Mouse (Mus musculus) heart, embryonic 13.5 days (tissue): ENCODE measurements around the gene Cacng6. TPM values are rescaled to one million over a fixed set of nuclear protein-coding genes. Genes with fewer than 3 reads are reported as not detected.
A peak's percentile ranks its signal among the peaks of the same experiment; 100 is the strongest.

Experiments
- ATAC-seq: fragments of 200-750 bp; cut with Nextera tagmentation; 2 replicates; pipeline ENCODE4 v1.8.0; 2017; ENCODE audit warnings: moderate TSS enrichment; ENCODE audit not compliant: insufficient number of reproducible peaks, low FRiP score, low TSS enrichment; ENCODE audit errors: extremely low read depth
- H3K27ac ChIP-seq: fragments of 300-500 bp; sonication (generic); replicated peaks from 2 replicates; pipeline ENCODE4 v1.5.1; 2015; ENCODE audit warnings: moderate library complexity, mild to moderate bottlenecking, inconsistent platforms
- H3K27me3 ChIP-seq: fragments of 300-500 bp; sonication (generic); replicated peaks from 2 replicates; pipeline ENCODE4 v1.6.1; 2015; ENCODE audit warnings: mild to moderate bottlenecking, inconsistent platforms
- H3K36me3 ChIP-seq: fragments of 300-500 bp; sonication (generic); 2 replicates; pipeline ENCODE4 v1.6.1; 2015; ENCODE audit warnings: mild to moderate bottlenecking, inconsistent platforms
- H3K4me1 ChIP-seq: fragments of 300-500 bp; sonication (generic); 2 replicates; pipeline ENCODE4 v1.6.1; 2015; ENCODE audit warnings: inconsistent platforms
- H3K4me2 ChIP-seq: fragments of 300-500 bp; sonication (generic); 2 replicates; pipeline ENCODE4 v1.6.1; 2015; ENCODE audit warnings: inconsistent platforms, mild to moderate bottlenecking, moderate library complexity
- H3K4me3 ChIP-seq: fragments of 300-500 bp; sonication (generic); 2 replicates; pipeline ENCODE4 v1.5.1; 2015; ENCODE audit warnings: moderate library complexity, mild to moderate bottlenecking, inconsistent platforms
- H3K9ac ChIP-seq: fragments of 300-500 bp; sonication (generic); 2 replicates; pipeline ENCODE4 v1.6.1; 2015; ENCODE audit warnings: inconsistent platforms, mild to moderate bottlenecking, moderate library complexity
- H3K9me3 ChIP-seq: fragments of 300-500 bp; sonication (generic); 2 replicates; pipeline ENCODE4 v1.6.1; 2016; ENCODE audit warnings: inconsistent platforms
- WGBS: fragments of 180-500 bp; shearing (Covaris S2); methylation state at CpG from one replicate; pipeline ENCODE4 v1.1.7; 2015; ENCODE audit warnings: mixed read lengths; 5-methylcytosine and 5-hydroxymethylcytosine counted together
- polyA plus RNA-seq: library from polyadenylated mRNA; unstranded; fragments of >200 nt; fragmentation: Nextera tagmentation; extraction: Ambion mirVana; gene quantifications from 2 replicates; pipeline ENCODE4 v1.2.1, GENCODE M21; 2015

The Cacng6 gene
- 16.8 and 18.3 TPM in 2 replicates for polyA plus RNA-seq

- peak within 1 kb of the TSS; percentile 75 for H3K9ac ChIP-seq
- peak within 1 kb of the TSS; percentile 69 for H3K4me2 ChIP-seq
- H3K9me3 ChIP-seq, result no peaks in the 10 kb centered on the region
- 36% methylated on average over 4 of the region's 4 CpGs for WGBS
- H3K4me1 ChIP-seq, result peaks cover 48% of the 10 kb centered on the region
- peak within 1 kb of the TSS; percentile 55 for H3K27ac ChIP-seq
- H3K4me3 ChIP-seq, result peak within 1 kb of the TSS; percentile 48
- peaks cover 78% of the 10 kb centered on the region for H3K27me3 ChIP-seq
- ATAC-seq, result no peak
- H3K36me3 ChIP-seq, result no peaks in the 10 kb centered on the region
Observed at GRCm38 (mm10) chr7:3423895-3424294, at the start of gene Cacng6. Gene Cacng6 (plus strand): TSS chr7:3424195.

- H3K4me1 ChIP-seq, result no peaks in the 10 kb centered on the region
Observed at GRCm38 (mm10) chr7:3376831-3377230, 47.2 kb upstream of the Cacng6 start.

GRCm38 (mm10) chr7:3382123-3382522 is 41.9 kb upstream of the Cacng6 start:
- H3K9ac ChIP-seq, result no peak overlapping the region
- 69% methylated on average over 9 of the region's 9 CpGs for WGBS
- ATAC-seq, result no peak
- H3K4me3 ChIP-seq, result no peak overlapping the region
- no peak overlapping the region for H3K4me2 ChIP-seq
- no peaks in the 10 kb centered on the region for H3K36me3 ChIP-seq
- H3K4me1 ChIP-seq, result no peaks in the 10 kb centered on the region
- H3K27ac ChIP-seq, result no peak overlapping the region
- H3K27me3 ChIP-seq, result no peaks in the 10 kb centered on the region
- no peaks in the 10 kb centered on the region for H3K9me3 ChIP-seq

More at GRCm38 (mm10) chr7:3376831-3377230, 47.2 kb upstream of the Cacng6 start:
- no peak for ATAC-seq
- no peaks in the 10 kb centered on the region for H3K36me3 ChIP-seq
- WGBS, result 44% methylated on average over 4 of the region's 4 CpGs
- 0 out of 2 replicates have a peak, but pooled peaks cover 3% of the 10 kb centered on the region for H3K9me3 ChIP-seq
- H3K27ac ChIP-seq, result no peak overlapping the region
- H3K9ac ChIP-seq, result no peak overlapping the region
- H3K4me2 ChIP-seq, result no peak overlapping the region
- H3K27me3 ChIP-seq, result no peaks in the 10 kb centered on the region
- H3K4me3 ChIP-seq, result no peak overlapping the region

GRCm38 (mm10) chr7:3384807-3385319 is 39.1 kb upstream of the Cacng6 start:
- no peak for ATAC-seq

GRCm38 (mm10) chr7:3386036-3386730 is 37.8 kb upstream of the Cacng6 start:
- ATAC-seq, result no peak
- no peak overlapping the region for H3K27ac ChIP-seq
- no peaks in the 10 kb centered on the region for H3K36me3 ChIP-seq
- H3K4me3 ChIP-seq, result no peak overlapping the region
- WGBS, result 76% methylated on average over 6 of the region's 6 CpGs
- 0 out of 2 replicates have a peak, but pooled peaks cover 2% of the 10 kb centered on the region for H3K27me3 ChIP-seq
- no peaks in the 10 kb centered on the region for H3K9me3 ChIP-seq
- H3K4me1 ChIP-seq, result peaks cover 13% of the 10 kb centered on the region
- H3K9ac ChIP-seq, result no peak overlapping the region
- H3K4me2 ChIP-seq, result no peak overlapping the region

More at GRCm38 (mm10) chr7:3384807-3385319, 39.1 kb upstream of the Cacng6 start:
- H3K36me3 ChIP-seq, result no peaks in the 10 kb centered on the region
- H3K9ac ChIP-seq, result no peak overlapping the region
- H3K4me1 ChIP-seq, result peaks cover 7% of the 10 kb centered on the region; the same call in 1 of the 2 replicates
- H3K27me3 ChIP-seq, result no peaks in the 10 kb centered on the region
- WGBS, result 74% methylated on average over 5 of the region's 5 CpGs
- no peak overlapping the region for H3K4me3 ChIP-seq
- H3K9me3 ChIP-seq, result no peaks in the 10 kb centered on the region
- no peak overlapping the region for H3K27ac ChIP-seq
- no peak overlapping the region for H3K4me2 ChIP-seq

GRCm38 (mm10) chr7:3387761-3388160 is 36.2 kb upstream of the Cacng6 start:
- no peaks in the 10 kb centered on the region for H3K36me3 ChIP-seq

GRCm38 (mm10) chr7:3388885-3389284 is 35.1 kb upstream of the Cacng6 start:
- Histone ChIP-seq H3K27ac (no peak overlapping the region), H3K9ac (no peak overlapping the region), H3K27me3 (peaks cover 9% of the 10 kb centered on the region; the same call in 1 of the 2 replicates), H3K4me1 (peaks cover 21% of the 10 kb centered on the region), H3K9me3 (no peaks in the 10 kb centered on the region), H3K4me3 (no peak overlapping the region), H3K36me3 (no peaks in the 10 kb centered on the region), H3K4me2 (0 out of 2 replicates have a peak overlapping the region, but pooled peaks have one; percentile 62)
- no peak for ATAC-seq
- WGBS, result 42% methylated on average over 6 of the region's 6 CpGs

More at GRCm38 (mm10) chr7:3387761-3388160, 36.2 kb upstream of the Cacng6 start:
- no peak overlapping the region for H3K4me3 ChIP-seq
- peaks cover 9% of the 10 kb centered on the region; the same call in 1 of the 2 replicates for H3K27me3 ChIP-seq
- H3K4me1 ChIP-seq, result peaks cover 21% of the 10 kb centered on the region
- no peak for ATAC-seq
- 80% methylated on average over 18 of the region's 18 CpGs for WGBS
- H3K4me2 ChIP-seq, result no peak overlapping the region
- H3K9me3 ChIP-seq, result no peaks in the 10 kb centered on the region
- H3K27ac ChIP-seq, result no peak overlapping the region
- no peak overlapping the region for H3K9ac ChIP-seq

GRCm38 (mm10) chr7:3389444-3390412 is 34.3 kb upstream of the Cacng6 start:
- 0 out of 2 replicates have a peak overlapping the region, but pooled peaks have one; percentile 7 for H3K9ac ChIP-seq
- no peak overlapping the region for H3K27ac ChIP-seq
- H3K4me1 ChIP-seq, result peaks cover 21% of the 10 kb centered on the region
- under 1% methylated on average over 16 of the region's 17 CpGs for WGBS
- peak overlapping the region; percentile 42 for H3K4me3 ChIP-seq
- H3K4me2 ChIP-seq, result peak overlapping the region; percentile 62
- H3K27me3 ChIP-seq, result peaks cover 9% of the 10 kb centered on the region; the same call in 1 of the 2 replicates
- ATAC-seq, result no peak
- H3K9me3 ChIP-seq, result no peaks in the 10 kb centered on the region
- H3K36me3 ChIP-seq, result no peaks in the 10 kb centered on the region; the same call in 1 of the 2 replicates

- Histone ChIP-seq H3K4me3 (peak within 1 kb of the TSS; percentile 42), H3K27ac (no peak within 1 kb of the TSS), H3K4me2 (peak within 1 kb of the TSS; percentile 62), H3K9ac (peak within 1 kb of the TSS; percentile 50; the same call in 1 of the 2 replicates), H3K9me3 (no peaks in the 10 kb centered on the region), H3K27me3 (peaks cover 9% of the 10 kb centered on the region; the same call in 1 of the 2 replicates), H3K4me1 (peaks cover 21% of the 10 kb centered on the region), H3K36me3 (no peaks in the 10 kb centered on the region; the same call in 1 of the 2 replicates)
- WGBS, result 0% methylated on average over 7 of the region's 7 CpGs
- no peak for ATAC-seq
Observed at GRCm38 (mm10) chr7:3390413-3391080, 33.4 kb upstream of the Cacng6 start, which contains the start of gene Cacng8. Gene Cacng8 (plus strand): TSS chr7:3390683.

GRCm38 (mm10) chr7:3391081-3391451 is 32.9 kb upstream of the Cacng6 start:
- no peak overlapping the region for H3K27ac ChIP-seq
- H3K9ac ChIP-seq, result 0 out of 2 replicates have a peak overlapping the region, but pooled peaks have one; percentile 50
- H3K36me3 ChIP-seq, result no peaks in the 10 kb centered on the region; the same call in 1 of the 2 replicates
- H3K9me3 ChIP-seq, result no peaks in the 10 kb centered on the region
- 3% methylated on average over 12 of the region's 12 CpGs for WGBS
- H3K27me3 ChIP-seq, result peaks cover 9% of the 10 kb centered on the region; the same call in 1 of the 2 replicates
- H3K4me1 ChIP-seq, result peaks cover 21% of the 10 kb centered on the region
- ATAC-seq, result no peak
- H3K4me3 ChIP-seq, result peak overlapping the region; percentile 42
- H3K4me2 ChIP-seq, result peak overlapping the region; percentile 62
